Mouse (Mus musculus): ENCODE measurements around the gene Tctex1d4. TPM values are rescaled to one million over a fixed set of nuclear protein-coding genes. Genes with fewer than 3 reads are reported as not detected.

Gene Tctex1d4
- not detected in 2 replicates for polyA plus RNA-seq (2014; fragmentation: Nextera tagmentation; extraction: Ambion mirVana)

DNA sequence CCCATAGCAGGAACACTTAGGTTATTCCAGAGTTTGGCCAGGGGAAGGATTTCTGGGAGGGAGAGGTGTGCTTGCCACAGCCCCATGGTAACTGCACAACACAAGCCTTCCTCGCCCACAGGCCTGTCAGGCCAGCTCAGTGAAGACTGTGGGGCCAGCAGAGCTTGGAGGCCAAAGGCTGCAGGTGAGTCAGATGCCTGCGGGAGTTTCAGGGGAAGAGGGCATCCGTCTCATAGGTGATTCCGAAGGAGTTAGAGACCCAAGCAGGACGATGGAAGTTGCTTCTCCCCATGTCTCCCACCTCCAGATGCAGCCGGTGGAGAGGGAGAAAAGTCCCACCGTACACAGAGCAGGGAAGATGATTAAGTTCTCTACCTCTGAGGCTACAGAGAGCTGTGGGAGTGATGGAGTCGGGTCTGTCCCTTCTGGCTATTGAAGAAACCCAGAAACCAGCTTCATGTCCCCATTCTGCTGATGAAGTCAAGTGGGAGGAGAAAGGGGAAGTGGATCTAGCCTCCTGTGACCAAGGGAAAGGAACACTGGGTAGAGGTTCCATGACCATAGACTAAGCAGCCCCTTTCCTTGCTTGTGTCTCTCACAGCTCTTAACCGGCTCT lies at the start of gene Tctex1d4:
Gene Tctex1d4, plus strand, starts transcription at position 120 of the 616 bp plus-strand sequence.
- no peak for DNase-seq (ENCODE audit: low spot score)
- Histone ChIP-seq H3K9ac (ENCODE audit: low read depth, low read length) (peak within 1 kb of the TSS; percentile 50; the same call in 1 of the 2 replicates), H3K4me3 (ENCODE audit: low read depth, low read length) (no peak within 1 kb of the TSS), H3K27ac (ENCODE audit: low read depth, low read length) (peak within 1 kb of the TSS; percentile 47), H3K4me1 (replicated peaks; ENCODE audit: control insufficient read depth, insufficient read depth, low read length) (peaks cover 26% of the 10 kb centered on the region), H3K9me3 (ENCODE audit: control insufficient read depth, low read length) (no peaks in the 10 kb centered on the region), H3K27me3 (replicated peaks; ENCODE audit: control insufficient read depth, insufficient read depth, low read length) (0 out of 2 replicates have a peak, but pooled peaks cover 4% of the 10 kb centered on the region), H3K36me3 (ENCODE audit: control insufficient read depth, insufficient read depth, low read length) (peaks cover 7% of the 10 kb centered on the region; the same call in 1 of the 2 replicates), H3K4me2 (peak within 1 kb of the TSS; percentile 38)
- ATAC-seq (replicated peaks; ENCODE audit: low FRiP score): no peak
- 75% methylated on average over 9 of the region's 9 CpGs for WGBS

GRCm38 (mm10) chr4:117087948-117088640 lies 38.5 kb upstream of the Tctex1d4 start:
- Histone ChIP-seq H3K4me1 (replicated peaks; ENCODE audit: control insufficient read depth, insufficient read depth, low read length) (peaks cover 17% of the 10 kb centered on the region), H3K27ac (ENCODE audit: low read depth, low read length) (0 out of 2 replicates have a peak overlapping the region, but pooled peaks have one; percentile 6), H3K9me3 (ENCODE audit: control insufficient read depth, low read length) (no peaks in the 10 kb centered on the region), H3K4me2 (no peak overlapping the region; the same call in 1 of the 2 replicates), H3K36me3 (ENCODE audit: control insufficient read depth, insufficient read depth, low read length) (peaks cover 5% of the 10 kb centered on the region), H3K9ac (ENCODE audit: low read depth, low read length) (no peak overlapping the region), H3K4me3 (ENCODE audit: low read depth, low read length) (no peak overlapping the region), H3K27me3 (replicated peaks; ENCODE audit: control insufficient read depth, insufficient read depth, low read length) (no peaks in the 10 kb centered on the region)
- WGBS: 83% methylated on average over 7 of the region's 7 CpGs
- 0 out of 2 replicates have a peak, but pooled peaks have one; percentile 34 for ATAC-seq (replicated peaks; ENCODE audit: low FRiP score)
- DNase-seq (ENCODE audit: low spot score): no peak

GRCm38 (mm10) chr4:117090586-117090985 lies 36.0 kb upstream of the Tctex1d4 start:
- WGBS: 54% methylated on average over 7 of the region's 7 CpGs
- Histone ChIP-seq H3K4me1 (replicated peaks; ENCODE audit: control insufficient read depth, insufficient read depth, low read length) (peaks cover 18% of the 10 kb centered on the region), H3K9ac (ENCODE audit: low read depth, low read length) (peak overlapping the region; percentile 43; the same call in 1 of the 2 replicates), H3K9me3 (ENCODE audit: control insufficient read depth, low read length) (no peaks in the 10 kb centered on the region), H3K27me3 (replicated peaks; ENCODE audit: control insufficient read depth, insufficient read depth, low read length) (peaks cover 2% of the 10 kb centered on the region), H3K4me3 (ENCODE audit: low read depth, low read length) (no peak overlapping the region), H3K27ac (ENCODE audit: low read depth, low read length) (peak overlapping the region; percentile 75), H3K36me3 (ENCODE audit: control insufficient read depth, insufficient read depth, low read length) (peaks cover 3% of the 10 kb centered on the region; the same call in 1 of the 2 replicates), H3K4me2 (no peak overlapping the region)
- DNase-seq (ENCODE audit: low spot score) (no peak), ATAC-seq (replicated peaks; ENCODE audit: low FRiP score) (peak; percentile 78)

- DNase-seq (ENCODE audit: low spot score): no peak
- ATAC-seq (replicated peaks; ENCODE audit: low FRiP score): no peak
- H3K27me3 ChIP-seq (replicated peaks; ENCODE audit: control insufficient read depth, insufficient read depth, low read length): peaks cover 14% of the 10 kb centered on the region
- no peaks in the 10 kb centered on the region for H3K9me3 ChIP-seq (ENCODE audit: control insufficient read depth, low read length)
- no peaks in the 10 kb centered on the region for H3K36me3 ChIP-seq (ENCODE audit: control insufficient read depth, insufficient read depth, low read length)
- no peak overlapping the region for H3K4me2 ChIP-seq
- peaks cover 15% of the 10 kb centered on the region for H3K4me1 ChIP-seq (replicated peaks; ENCODE audit: control insufficient read depth, insufficient read depth, low read length)
- no peak overlapping the region for H3K4me3 ChIP-seq (ENCODE audit: low read depth, low read length)
- no peak overlapping the region for H3K27ac ChIP-seq (ENCODE audit: low read depth, low read length)
- no peak overlapping the region for H3K9ac ChIP-seq (ENCODE audit: low read depth, low read length)
- 80% methylated on average over 3 of the region's 3 CpGs for whole genome bisulfite sequencing
Measured at GRCm38 (mm10) chr4:117094626-117095361, 31.8 kb upstream of the Tctex1d4 start.

- ATAC-seq (replicated peaks; ENCODE audit: low FRiP score) (peak; percentile 63), DNase-seq (ENCODE audit: low spot score) (peak; percentile 82)
- 3% methylated on average over 49 of the region's 50 CpGs for WGBS
- peak within 1 kb of the TSS; percentile 51 for H3K9ac ChIP-seq (ENCODE audit: low read depth, low read length)
- H3K36me3 ChIP-seq (ENCODE audit: control insufficient read depth, insufficient read depth, low read length): no peaks in the 10 kb centered on the region
- H3K4me1 ChIP-seq (replicated peaks; ENCODE audit: control insufficient read depth, insufficient read depth, low read length): peaks cover 8% of the 10 kb centered on the region
- no peaks in the 10 kb centered on the region for H3K9me3 ChIP-seq (ENCODE audit: control insufficient read depth, low read length)
- H3K4me3 ChIP-seq (ENCODE audit: low read depth, low read length): peak within 1 kb of the TSS; percentile 61
- H3K27ac ChIP-seq (ENCODE audit: low read depth, low read length): no peak within 1 kb of the TSS
- peaks cover 14% of the 10 kb centered on the region for H3K27me3 ChIP-seq (replicated peaks; ENCODE audit: control insufficient read depth, insufficient read depth, low read length)
- H3K4me2 ChIP-seq: peak within 1 kb of the TSS; percentile 94
Measured at GRCm38 (mm10) chr4:117095551-117096452, 30.8 kb upstream of the Tctex1d4 start, which contains the start of gene Ptch2. TSS of gene Ptch2 (plus strand) at chr4:117096075.

GRCm38 (mm10) chr4:117096666-117097065 lies 29.9 kb upstream of the Tctex1d4 start:
- Histone ChIP-seq H3K4me2 (peak overlapping the region; percentile 94), H3K4me1 (replicated peaks; ENCODE audit: control insufficient read depth, insufficient read depth, low read length) (peaks cover 11% of the 10 kb centered on the region), H3K36me3 (ENCODE audit: control insufficient read depth, insufficient read depth, low read length) (no peaks in the 10 kb centered on the region), H3K27me3 (replicated peaks; ENCODE audit: control insufficient read depth, insufficient read depth, low read length) (peaks cover 14% of the 10 kb centered on the region), H3K9me3 (ENCODE audit: control insufficient read depth, low read length) (no peaks in the 10 kb centered on the region), H3K4me3 (ENCODE audit: low read depth, low read length) (peak overlapping the region; percentile 61; the same call in 1 of the 2 replicates), H3K9ac (ENCODE audit: low read depth, low read length) (no peak overlapping the region), H3K27ac (ENCODE audit: low read depth, low read length) (no peak overlapping the region)
- ATAC-seq (replicated peaks; ENCODE audit: low FRiP score) (no peak), DNase-seq (ENCODE audit: low spot score) (no peak)
- 25% methylated on average over 5 of the region's 5 CpGs for WGBS

- WGBS: 78% methylated on average over 8 of the region's 8 CpGs
- ATAC-seq (replicated peaks; ENCODE audit: low FRiP score) (no peak), DNase-seq (ENCODE audit: low spot score) (no peak)
- Histone ChIP-seq H3K9ac (ENCODE audit: low read depth, low read length) (no peak overlapping the region), H3K4me1 (replicated peaks; ENCODE audit: control insufficient read depth, insufficient read depth, low read length) (peaks cover 11% of the 10 kb centered on the region), H3K27me3 (replicated peaks; ENCODE audit: control insufficient read depth, insufficient read depth, low read length) (peaks cover 14% of the 10 kb centered on the region), H3K4me3 (ENCODE audit: low read depth, low read length) (no peak overlapping the region), H3K27ac (ENCODE audit: low read depth, low read length) (no peak overlapping the region; the same call in 1 of the 2 replicates), H3K36me3 (ENCODE audit: control insufficient read depth, insufficient read depth, low read length) (no peaks in the 10 kb centered on the region), H3K9me3 (ENCODE audit: control insufficient read depth, low read length) (no peaks in the 10 kb centered on the region), H3K4me2 (no peak overlapping the region)
Measured at GRCm38 (mm10) chr4:117097969-117098763, 28.4 kb upstream of the Tctex1d4 start.

Data from liver, embryonic 11.5 days (tissue).